Mouse (Mus musculus) cerebellum, adult 2 months (tissue): ENCODE data around the gene Syt8.

ENCODE experiments used
- CTCF ChIP-seq: fragments of 200-500 bp; IDR thresholded peaks from 2 replicates; pipeline ENCODE4 v1.5.1; 2011; ENCODE audit warnings: low read depth, mild to moderate bottlenecking, control low read depth, low read length, moderate library complexity, borderline replicate concordance; ENCODE audit not compliant: insufficient read depth
- POLR2A ChIP-seq: fragments of 200-500 bp; IDR thresholded peaks from 2 replicates; pipeline ENCODE4 v1.6.1; 2011; ENCODE audit warnings: low read length, control low read depth, borderline replicate concordance; ENCODE audit not compliant: insufficient read depth

DNA sequence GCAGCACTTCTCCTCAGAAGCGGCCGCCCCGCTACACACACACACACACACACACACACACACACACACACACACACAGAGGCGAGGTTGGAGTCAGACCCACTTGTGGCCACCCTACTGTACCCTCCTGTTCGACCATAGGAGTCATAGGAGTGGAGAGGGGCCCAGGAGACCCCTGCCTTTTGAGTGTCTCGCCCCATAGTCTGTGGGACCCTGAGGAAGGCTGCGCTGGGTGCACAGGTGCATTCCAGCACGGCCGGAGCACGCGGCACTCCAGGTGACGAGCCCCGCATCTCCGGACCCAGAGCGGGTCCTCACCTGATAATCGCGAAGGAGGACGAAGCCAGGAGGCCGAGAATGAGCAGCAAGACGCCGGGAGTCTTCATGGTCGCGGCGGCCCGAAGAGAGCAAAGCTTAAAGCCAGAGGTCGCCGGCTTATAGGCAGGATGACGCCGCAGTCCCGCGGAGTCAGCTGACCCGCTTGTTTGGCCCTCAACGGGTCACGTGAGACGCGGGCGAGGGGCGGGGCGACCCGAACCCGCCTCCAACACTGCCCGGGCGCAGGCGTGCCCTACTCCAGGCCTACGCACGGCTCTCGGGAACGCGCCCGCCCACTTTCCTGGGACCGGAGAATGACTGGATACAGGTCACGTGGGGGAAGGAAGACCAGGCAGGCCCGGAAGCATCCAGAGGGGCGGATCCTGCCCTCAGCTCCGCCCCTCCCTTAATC lies 47.1 kb upstream of the Syt8 start, which contains the start of gene Ctsd:
- TF ChIP-seq CTCF (no peak), POLR2A (peak; percentile 90)
